Mouse (Mus musculus) CH12.LX (cell line): ENCODE measurements around the gene Mical3. TPM values are rescaled to one million over a fixed set of nuclear protein-coding genes. Genes with fewer than 3 reads are reported as not detected.
A peak's percentile ranks its signal among the peaks of the same experiment; 100 is the strongest.

Source experiments
- DNase-seq: peaks from one replicate; pipeline ENCODE4 v3.0.0-alpha.2; 2013; ENCODE audit errors: extremely low read depth
- H3K27ac ChIP-seq: 2 replicates; pipeline ENCODE4 v1.5.1; 2012; ENCODE audit warnings: low read depth, mild to moderate bottlenecking, control low read depth, moderate library complexity; ENCODE audit not compliant: insufficient read depth
- H3K27me3 ChIP-seq: replicated peaks from 2 replicates; pipeline ENCODE3; 2012; ENCODE audit warnings: inconsistent platforms
- H3K36me3 ChIP-seq, 2 experiments: replicated peaks in 1 of 2; 2 replicates each; pipeline versions ENCODE3 to v1.6.1; 2012; ENCODE audit warnings: inconsistent platforms in 1 of 2, low read length in 1 of 2, mild to moderate bottlenecking in 1 of 2, mixed read lengths in 1 of 2, moderate library complexity in 1 of 2; ENCODE audit not compliant: control insufficient read depth in 1 of 2, insufficient read depth in 1 of 2
- H3K4me1 ChIP-seq, 2 experiments: 2 replicates each; pipeline ENCODE4 v1.6.1; 2012; ENCODE audit warnings: inconsistent platforms in 1 of 2, moderate library complexity in 1 of 2; ENCODE audit not compliant: insufficient read depth in 2 of 2, control insufficient read depth in 1 of 2
- H3K4me2 ChIP-seq: 2 replicates; pipeline ENCODE4 v1.6.1; 2012; ENCODE audit warnings: low read depth, mild to moderate bottlenecking, control low read depth; ENCODE audit not compliant: poor library complexity, insufficient read depth, severe bottlenecking
- H3K4me3 ChIP-seq, 3 experiments: fragments of 150-350 bp in 1 of 3; sonication (generic) in 1 of 3; replicated peaks in 1 of 3; 2 replicates each; pipeline versions ENCODE3 to v1.5.1; 2011 to 2012; ENCODE audit warnings: low read depth in 2 of 3, low read length in 2 of 3, mild to moderate bottlenecking in 2 of 3, moderate library complexity in 2 of 3, control low read depth in 1 of 3, improper control_type of control experiment in 1 of 3, inconsistent platforms in 1 of 3, mixed read lengths in 1 of 3; ENCODE audit not compliant: poor library complexity in 1 of 3
- H3K79me2 ChIP-seq: replicated peaks from 2 replicates; pipeline ENCODE4 v1.6.1; 2012; ENCODE audit warnings: mild to moderate bottlenecking, moderate library complexity; ENCODE audit not compliant: control insufficient read depth, poor library complexity, insufficient read depth, severe bottlenecking; ENCODE audit errors: extremely low read depth
- H3K9ac ChIP-seq: 2 replicates; pipeline ENCODE4 v1.6.1; 2012; ENCODE audit warnings: low read depth, mild to moderate bottlenecking, control low read depth, moderate library complexity; ENCODE audit not compliant: insufficient read depth
- H3K9me3 ChIP-seq: replicated peaks from 2 replicates; pipeline ENCODE3; 2012; ENCODE audit warnings: low read length, inconsistent platforms, mixed read lengths
- BHLHE40 ChIP-seq: IDR thresholded peaks from 2 replicates; pipeline ENCODE4 v1.6.1; 2011; ENCODE audit warnings: mild to moderate bottlenecking, low read depth, low read length, improper control_type of control experiment
- CHD1 ChIP-seq: IDR thresholded peaks from 2 replicates; pipeline ENCODE4 v1.6.1; 2012; ENCODE audit warnings: low read depth, low read length, improper control_type of control experiment, inconsistent platforms
- CHD2 ChIP-seq: IDR thresholded peaks from 2 replicates; pipeline ENCODE4 v1.6.1; 2011; ENCODE audit warnings: low read length, improper control_type of control experiment
- CTCF ChIP-seq, 2 experiments: IDR thresholded peaks in 1 of 2; conservative IDR thresholded peaks in 1 of 2; 2 replicates each; pipeline ENCODE4 v1.5.1; 2011 to 2012; ENCODE audit warnings: low read depth in 2 of 2, low read length in 2 of 2, improper control_type of control experiment in 1 of 2, inconsistent platforms in 1 of 2, mild to moderate bottlenecking in 1 of 2, moderate library complexity in 1 of 2
- E2F4 ChIP-seq: IDR thresholded peaks from 2 replicates; pipeline ENCODE4 v1.6.1; 2011; ENCODE audit warnings: low read depth, low read length, improper control_type of control experiment; ENCODE audit not compliant: insufficient replicate concordance
- EP300 ChIP-seq: IDR thresholded peaks from 2 replicates; pipeline ENCODE4 v1.6.1; 2011; ENCODE audit warnings: low read length, improper control_type of control experiment
- ETS1 ChIP-seq: conservative IDR thresholded peaks from 2 replicates; pipeline ENCODE4 v1.6.1; 2012; ENCODE audit warnings: low read depth, mild to moderate bottlenecking, inconsistent platforms, low read length, improper control_type of control experiment, moderate library complexity
- GABPA ChIP-seq: IDR thresholded peaks from 2 replicates; pipeline ENCODE4 v1.6.1; 2012; ENCODE audit warnings: low read depth, low read length, improper control_type of control experiment, inconsistent platforms; ENCODE audit not compliant: insufficient replicate concordance
- HCFC1 ChIP-seq: IDR thresholded peaks from 2 replicates; pipeline ENCODE4 v1.6.1; 2012; ENCODE audit warnings: low read depth, mild to moderate bottlenecking, inconsistent platforms, low read length, improper control_type of control experiment
- IRF4 ChIP-seq: IDR thresholded peaks from 2 replicates; pipeline ENCODE4 v1.6.1; 2014; ENCODE audit warnings: low read depth, mild to moderate bottlenecking, inconsistent platforms, low read length, improper control_type of control experiment
- JUND ChIP-seq: conservative IDR thresholded peaks from 2 replicates; pipeline ENCODE4 v1.6.1; 2011; ENCODE audit warnings: low read depth, low read length, improper control_type of control experiment
- KAT2A ChIP-seq: IDR thresholded peaks from 2 replicates; pipeline ENCODE4 v1.6.1; 2012; ENCODE audit warnings: low read length, improper control_type of control experiment, inconsistent platforms; ENCODE audit not compliant: insufficient replicate concordance
- MAFK ChIP-seq: IDR thresholded peaks from 2 replicates; pipeline ENCODE4 v1.6.1; 2011; ENCODE audit warnings: low read length, improper control_type of control experiment; ENCODE audit not compliant: insufficient replicate concordance
- MAX ChIP-seq: IDR thresholded peaks from 2 replicates; pipeline ENCODE4 v1.6.1; 2011; ENCODE audit warnings: low read length, improper control_type of control experiment
- MAZ ChIP-seq: IDR thresholded peaks from 2 replicates; pipeline ENCODE4 v1.6.1; 2012; ENCODE audit warnings: low read depth, mild to moderate bottlenecking, inconsistent platforms, low read length, improper control_type of control experiment, moderate library complexity
- MXI1 ChIP-seq: IDR thresholded peaks from 2 replicates; pipeline ENCODE4 v1.6.1; 2011; ENCODE audit warnings: mild to moderate bottlenecking, low read depth, low read length, improper control_type of control experiment
- NELFE ChIP-seq: IDR thresholded peaks from 2 replicates; pipeline ENCODE4 v1.6.1; 2011; ENCODE audit warnings: low read depth, low read length, improper control_type of control experiment
- PAX5 ChIP-seq: IDR thresholded peaks from 2 replicates; pipeline ENCODE4 v1.6.1; 2012; ENCODE audit warnings: low read length, inconsistent platforms, mixed read lengths
- RAD21 ChIP-seq: IDR thresholded peaks from 2 replicates; pipeline ENCODE4 v1.6.1; 2011; ENCODE audit warnings: low read depth, mild to moderate bottlenecking, low read length, improper control_type of control experiment, moderate library complexity
- RCOR1 ChIP-seq: conservative IDR thresholded peaks from 2 replicates; pipeline ENCODE4 v1.6.1; 2012; ENCODE audit warnings: low read depth, mild to moderate bottlenecking, inconsistent platforms, low read length, improper control_type of control experiment
- SIN3A ChIP-seq: IDR thresholded peaks from 2 replicates; pipeline ENCODE4 v1.6.1; 2012; ENCODE audit warnings: low read length, improper control_type of control experiment, inconsistent platforms
- TBP ChIP-seq: conservative IDR thresholded peaks from 2 replicates; pipeline ENCODE4 v1.6.1; 2011; ENCODE audit warnings: low read depth, low read length, improper control_type of control experiment
- UBTF ChIP-seq: IDR thresholded peaks from 2 replicates; pipeline ENCODE4 v1.6.1; 2012; ENCODE audit warnings: low read depth, mild to moderate bottlenecking, inconsistent platforms, low read length, improper control_type of control experiment, moderate library complexity
- USF1 ChIP-seq: IDR thresholded peaks from 2 replicates; pipeline ENCODE4 v1.6.1; 2014; ENCODE audit warnings: low read depth, mild to moderate bottlenecking, inconsistent platforms, low read length, improper control_type of control experiment
- USF2 ChIP-seq: conservative IDR thresholded peaks from 2 replicates; pipeline ENCODE4 v1.6.1; 2011; ENCODE audit warnings: low read depth, low read length, improper control_type of control experiment
- ZKSCAN1 ChIP-seq: IDR thresholded peaks from 2 replicates; pipeline ENCODE4 v1.6.1; 2012; ENCODE audit warnings: low read depth, inconsistent platforms, low read length, improper control_type of control experiment, borderline replicate concordance
- ZMIZ1 ChIP-seq: IDR thresholded peaks from 2 replicates; pipeline ENCODE4 v1.6.1; 2012; ENCODE audit warnings: low read depth, mild to moderate bottlenecking, inconsistent platforms, low read length, improper control_type of control experiment
- ZNF384 ChIP-seq: IDR thresholded peaks from 2 replicates; pipeline ENCODE4 v1.6.1; 2012; ENCODE audit warnings: low read depth, low read length, improper control_type of control experiment, inconsistent platforms
- dilution Hi-C: fragments of 300-500 bp; cut with MboI; formaldehyde crosslinking; loops from 2 replicates; pipeline ENCODE4 v1.14.3; 2020; ENCODE audit warnings: low sequenced_read_pairs; ENCODE audit not compliant: extremely low pct_unique_long_range_greater_than_20kb, extremely low pct_ligation_motif_present
- in situ Hi-C: fragments of 300-500 bp; cut with MboI; formaldehyde crosslinking; loops from 3 replicates; pipeline ENCODE4 v1.14.3; 2019; ENCODE audit warnings: low sequenced_read_pairs, low pct_ligation_motif_present, low pct_unique_long_range_greater_than_20kb, mixed read lengths
- polyA plus RNA-seq: library from polyadenylated mRNA; unstranded; fragments of >175 nt; gene quantifications from 2 replicates; pipeline ENCODE4 v1.2.1, GENCODE M21; 2012; ENCODE audit warnings: low read depth; ENCODE audit not compliant: insufficient read length
- total RNA-seq, 2 experiments: library from RNA; depleted of rRNA; stranded (reverse); fragments of 300-350 nt in 1 of 2; fragments of >200 nt in 1 of 2; gene quantifications; 2 replicates each; pipeline ENCODE4 v1.2.3; 2012 to 2014

Mical3 gene
- total and polyA plus RNA-seq, 3 experiments, result 10.2 to 56.3 (median 26.8) TPM

DNA sequence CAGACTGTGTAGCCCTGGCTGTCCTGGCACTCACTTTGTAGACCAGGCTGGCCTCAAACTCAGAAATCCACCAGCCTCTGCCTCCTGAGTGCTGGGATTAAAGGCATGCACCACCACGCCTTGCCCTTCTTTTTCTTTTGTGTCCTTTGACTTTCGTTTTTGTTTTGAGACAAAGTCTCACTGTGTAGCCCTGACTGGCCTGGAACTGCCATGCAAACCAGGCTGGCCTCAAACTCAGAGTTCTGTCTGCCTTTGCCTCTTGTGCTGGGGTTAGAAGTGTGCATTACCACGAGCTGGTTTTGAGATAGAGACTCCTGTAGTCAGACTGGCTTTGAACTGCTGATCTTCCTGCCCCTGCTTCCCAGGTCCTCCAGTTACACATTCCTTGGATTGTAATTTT is 3.5 kb upstream of the Mical3 start:
- H3K9me3 ChIP-seq, result no peaks in the 10 kb centered on the region

DNA sequence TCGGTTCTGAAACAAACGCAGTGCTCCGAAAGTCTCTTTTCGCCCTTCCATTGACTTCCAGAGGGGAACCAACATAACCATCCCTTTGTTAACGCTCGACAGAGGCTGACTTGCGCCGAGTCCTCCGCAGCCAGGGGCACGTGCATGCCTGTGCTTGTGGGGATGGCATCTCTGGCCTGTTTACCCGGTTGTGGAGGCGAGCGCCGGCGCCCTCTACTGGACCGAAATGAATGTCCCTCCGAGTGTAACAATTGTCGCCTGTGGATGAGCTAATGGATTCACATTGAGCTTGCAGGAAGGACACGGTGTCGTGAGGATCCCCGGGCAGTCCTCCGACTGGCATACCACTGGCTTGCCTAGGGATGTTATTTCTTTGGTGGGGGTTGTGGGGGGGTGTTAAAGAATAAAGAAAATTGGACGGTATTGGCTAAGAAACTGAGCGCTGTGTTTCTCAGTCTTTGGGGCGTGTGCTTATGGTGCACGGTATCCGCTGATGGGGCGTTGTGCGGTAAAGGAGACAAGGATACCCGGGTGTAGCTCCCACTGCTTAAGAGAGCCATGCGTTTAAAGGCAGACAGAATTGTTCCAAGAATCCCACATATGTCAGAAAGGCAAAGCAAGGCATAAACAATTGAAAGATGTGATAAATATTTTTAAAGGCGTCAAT is 627 bp downstream of the Mical3 start:
- H3K27me3 ChIP-seq, result peaks cover 2% of the 10 kb centered on the region
- peaks cover 4 to 33% of the 10 kb centered on the region in 2 experiments; a peak in 3 of 4 replicates for H3K4me1 ChIP-seq
- H3K9me3 ChIP-seq, result no peaks in the 10 kb centered on the region
- no peak overlapping the region for H3K27ac ChIP-seq
- dilution Hi-C loops (no loop called here), in situ Hi-C loops (loop anchor here (5.0 kb wide), 2 partner anchors 47 to 158 kb away; no protein-coding TSS in a partner anchor)
- peak; percentile 81 for DNase-seq
- H3K79me2 ChIP-seq, result no peaks in the 10 kb centered on the region
- H3K4me3 ChIP-seq, result no peak overlapping the region
- peak overlapping the region; percentile 33; the same call in 1 of the 2 replicates for H3K4me2 ChIP-seq
- H3K36me3 ChIP-seq, result no peaks in the 10 kb centered on the region
- H3K9ac ChIP-seq, result no peak overlapping the region
- TF ChIP-seq ZNF384, result no peak
- peak; percentile 93 for TF ChIP-seq MAX
- no peak; the same call in 1 of the 2 replicates for TF ChIP-seq USF1
- TF ChIP-seq CTCF (conservative IDR thresholded peaks at IDR 0.05 in 1 of 2, IDR thresholded peaks at IDR 0.05 in 1 of 2; ENCODE audit: low read depth in 2 of 2, low read length in 2 of 2), result peak; percentile 30 to 91; a peak in 3 of 4 replicates
- TF ChIP-seq BHLHE40, result peak; percentile 100
- TF ChIP-seq JUND, result no peak
- TF ChIP-seq TBP, result no peak
- TF ChIP-seq KAT2A, result no peak
- peak; percentile 51; the same call in 1 of the 2 replicates for TF ChIP-seq SIN3A
- TF ChIP-seq ZKSCAN1, result no peak
- peak; percentile 90 for TF ChIP-seq MXI1
- no peak for TF ChIP-seq CHD1
- no peak for TF ChIP-seq PAX5
- TF ChIP-seq RCOR1, result no peak
- TF ChIP-seq E2F4, result no peak
- peak; percentile 55 for TF ChIP-seq ETS1
- TF ChIP-seq GABPA, result no peak
- TF ChIP-seq MAZ, result peak; percentile 55; the same call in 1 of the 2 replicates
- TF ChIP-seq UBTF, result 0 out of 2 replicates have a peak, but pooled peaks have one; percentile 43
- TF ChIP-seq IRF4, result peak; percentile 57; the same call in 1 of the 2 replicates
- 0 out of 2 replicates have a peak, but pooled peaks have one; percentile 20 for TF ChIP-seq HCFC1
- TF ChIP-seq ZMIZ1, result no peak
- peak; percentile 83 for TF ChIP-seq RAD21
- no peak for TF ChIP-seq USF2
- TF ChIP-seq CHD2, result no peak
- TF ChIP-seq NELFE, result peak; percentile 30; the same call in 1 of the 2 replicates
- no peak for TF ChIP-seq MAFK

More for the DNA sequence above, 3.5 kb upstream of the Mical3 start:
- Histone ChIP-seq H3K79me2 (no peaks in the 10 kb centered on the region), H3K4me2 (peak overlapping the region; percentile 61), H3K4me3 (no peak overlapping the region), H3K27ac (peak overlapping the region; percentile 34), H3K27me3 (peaks cover 2% of the 10 kb centered on the region), H3K36me3 (no peaks in the 10 kb centered on the region), H3K9ac (no peak overlapping the region), H3K4me1 (peaks cover 4 to 62% of the 10 kb centered on the region in 2 experiments; a peak in 3 of 4 replicates)
- DNase-seq, result peak; percentile 45
- no peak for TF ChIP-seq E2F4
- 0 out of 2 replicates have a peak, but pooled peaks have one; percentile 20 for TF ChIP-seq ETS1
- TF ChIP-seq IRF4, result peak; percentile 67
- TF ChIP-seq SIN3A, result no peak
- TF ChIP-seq CHD1, result 0 out of 2 replicates have a peak, but pooled peaks have one; percentile 56
- no peak for TF ChIP-seq CTCF (conservative IDR thresholded peaks at IDR 0.05 in 1 of 2, IDR thresholded peaks at IDR 0.05 in 1 of 2; ENCODE audit: low read depth in 2 of 2, low read length in 2 of 2)
- peak; percentile 35 for TF ChIP-seq MAX
- no peak for TF ChIP-seq EP300
- TF ChIP-seq BHLHE40, result peak; percentile 36; the same call in 1 of the 2 replicates
- TF ChIP-seq MXI1, result peak; percentile 54; the same call in 1 of the 2 replicates
- dilution Hi-C loops (no loop called here), in situ Hi-C loops (loop anchor here (5.0 kb wide), 2 partner anchors 43 to 162 kb away; no protein-coding TSS in a partner anchor)
